In genomic region chr4:154898506-154899446, GRCm38 (mm10) we compare ENCODE assay signal across 8 mouse cellular contexts. TPM values are rescaled to one million over a fixed set of nuclear protein-coding genes. Genes with fewer than 3 reads are reported as not detected.
DNase-seq lines count a peak whose midpoint lies in the region; ATAC-seq lines count a peak whose summit lies in the region.

Fam213b (minus strand) TSS chr4:154899135.

- ATAC-seq in activated CD4-positive, CD25-positive, alpha-beta regulatory T cell, adult 4 months = peak; percentile 84
- ATAC-seq in hindbrain, embryonic 13.5 days (ENCODE audit: low FRiP score) = peak; percentile 97

- peak within 1 kb of the TSS; percentile 83 for H3K9ac ChIP-seq in hindbrain, embryonic 13.5 days

- peaks cover 22% of the 10 kb centered on the region for H3K4me1 ChIP-seq in hindbrain, embryonic 13.5 days (replicated peaks)

- 0 out of 2 replicates have a peak, but pooled peaks cover 16% of the 10 kb centered on the region for H3K27me3 ChIP-seq in hindbrain, embryonic 13.5 days

- peak; percentile 77 to 84 for DNase-seq in cerebellum, postnatal 36 days
- peak; percentile 48 to 59 for DNase-seq in frontal cortex, postnatal 25 days (ENCODE audit: low spot score in 2 of 2)
- DNase-seq in layer of hippocampus, postnatal 36 days = peak; percentile 80
- peak; percentile 87 for DNase-seq in lung, postnatal 25 days (ENCODE audit: low spot score)
- DNase-seq in retina, postnatal 7 days (ENCODE audit: low read depth, low spot score) = peak; percentile 80
- DNase-seq in urinary bladder, postnatal 25 days (ENCODE audit: low spot score) = peak; percentile 52

- H3K4me3 ChIP-seq in hindbrain, embryonic 13.5 days = peak within 1 kb of the TSS; percentile 54

- H3K9me3 ChIP-seq in hindbrain, embryonic 13.5 days = no peaks in the 10 kb centered on the region

- 2% methylated on average over 42 of the region's 43 CpGs for WGBS in hindbrain, embryonic 13.5 days

- H3K27ac ChIP-seq in hindbrain, embryonic 13.5 days = peak within 1 kb of the TSS; percentile 61

- peak within 1 kb of the TSS; percentile 76 for H3K4me2 ChIP-seq in hindbrain, embryonic 13.5 days

- H3K36me3 ChIP-seq in hindbrain, embryonic 13.5 days = no peaks in the 10 kb centered on the region; the same call in 1 of the 2 replicates

RNA-seq across cellular contexts. Expression of gene Fam213b, which starts in this region (rescaled TPM):
- 1 to 10 TPM; 6.5 to 7.6 TPM for polyA plus RNA-seq in activated CD4-positive, CD25-positive, alpha-beta regulatory T cell, adult 4 months (2017; shearing (Covaris generic))
- 44.1 and 48.8 TPM in 2 replicates for polyA plus RNA-seq in hindbrain, embryonic 13.5 days (2015; fragmentation: Nextera tagmentation; extraction: Ambion mirVana)
- 10 to 100 TPM; 40.4 to 45.9 TPM for total RNA-seq in layer of hippocampus, postnatal 36 days (2021)

Comparison
In these comparisons a context has a peak if more than half of its experiments do, and no peak if none do; other contexts are left out.
1. Peak in every context shown above with its lines: DNase-seq, ATAC-seq, H3K4me3 ChIP-seq and H3K27ac ChIP-seq.